In genomic region chr12:60292591-60292990, GRCm38 (mm10) we compare ENCODE assay signal across 18 mouse cellular contexts.
DNase-seq lines count a peak whose midpoint lies in the region; ATAC-seq and TF ChIP-seq lines count a peak whose summit lies in the region.
"Had no signal": no experiment of that assay in that cellular context is flagged by ENCODE, and none has a peak within 500 bp of the region (broad histone marks: within the 10 kb centered on the region; RNA-seq: fewer than 3 reads in every experiment).

No protein-coding gene starts in this region.

- peak overlapping the region; percentile 81 for H3K4me2 ChIP-seq in myocyte (ENCODE audit: low read depth)
- H3K4me2 ChIP-seq in heart, embryonic 12.5 days: no peak overlapping the region
- H3K4me2 ChIP-seq in midbrain, embryonic 14.5 days (ENCODE audit: low read length): no peak overlapping the region
- H3K4me2 ChIP-seq: embryonic facial prominence, embryonic 13.5 days; heart, embryonic 11.5 days; limb, embryonic 13.5 days; midbrain, embryonic 12.5 days had no signal

- H3K9ac ChIP-seq in heart, embryonic 12.5 days: no peak overlapping the region
- no peak overlapping the region for H3K9ac ChIP-seq in midbrain, embryonic 14.5 days (replicated peaks; ENCODE audit: low read length)
- H3K9ac ChIP-seq: embryonic facial prominence, embryonic 13.5 days; limb, embryonic 13.5 days; midbrain, embryonic 12.5 days had no signal

- no peaks in the 10 kb centered on the region for H3K9me3 ChIP-seq in heart, embryonic 12.5 days (replicated peaks)
- no peaks in the 10 kb centered on the region for H3K9me3 ChIP-seq in midbrain, embryonic 14.5 days (ENCODE audit: control insufficient read depth, low read length)
- H3K9me3 ChIP-seq: embryonic facial prominence, embryonic 13.5 days; limb, embryonic 13.5 days; midbrain, embryonic 12.5 days had no signal

- DNase-seq in 3T3-L1 (ENCODE audit: low read depth, low spot score): peak; percentile 81
- DNase-seq in A20 (ENCODE audit: low read depth, low spot score): peak; percentile 38
- DNase-seq in midbrain, embryonic 14.5 days: no peak
- DNase-seq: cerebellum, adult 11-12 months; gastrocnemius, postnatal 25 days; kidney, adult 2 months; kidney, postnatal 36 days; lung, postnatal 14 days; retina, postnatal 1 day; thymus, adult 18-20 months had no signal

- no peaks in the 10 kb centered on the region for H3K27me3 ChIP-seq in myocyte (ENCODE audit: control insufficient read depth, insufficient read depth, insufficient read length)
- no peaks in the 10 kb centered on the region for H3K27me3 ChIP-seq in heart, embryonic 12.5 days (replicated peaks)
- no peaks in the 10 kb centered on the region for H3K27me3 ChIP-seq in midbrain, embryonic 14.5 days (ENCODE audit: control insufficient read depth, insufficient read depth, low read length)
- H3K27me3 ChIP-seq: embryonic facial prominence, embryonic 13.5 days; limb, embryonic 13.5 days; midbrain, embryonic 12.5 days had no signal

- no peaks in the 10 kb centered on the region for H3K79me2 ChIP-seq in myocyte (ENCODE audit: control insufficient read depth, insufficient read depth)

- 0 out of 2 replicates have a peak, but pooled peaks have one; percentile 29 for ATAC-seq in common myeloid progenitor, adult 5-6 weeks (replicated peaks; ENCODE audit: low read depth, poor library complexity, severe bottlenecking)
- ATAC-seq in heart, embryonic 12.5 days (ENCODE audit: insufficient number of reproducible peaks, low FRiP score): no peak
- ATAC-seq in midbrain, embryonic 14.5 days (ENCODE audit: low FRiP score, low TSS enrichment): no peak
- ATAC-seq in CD4-positive, CD25-positive, alpha-beta regulatory T cell, adult 4 months: no peak

- no peak overlapping the region for H3K4me3 ChIP-seq in myocyte
- H3K4me3 ChIP-seq in heart, embryonic 12.5 days: no peak overlapping the region
- H3K4me3 ChIP-seq in midbrain, embryonic 14.5 days (replicated peaks; ENCODE audit: low read depth, low read length): no peak overlapping the region
- H3K4me3 ChIP-seq: embryonic facial prominence, embryonic 13.5 days; limb, embryonic 13.5 days; midbrain, embryonic 12.5 days had no signal

- 67% methylated on average over 2 of the region's 2 CpGs for WGBS in heart, embryonic 12.5 days
- 85% methylated on average over 2 of the region's 2 CpGs for WGBS in midbrain, embryonic 14.5 days

- no peaks in the 10 kb centered on the region for H3K36me3 ChIP-seq in myocyte (ENCODE audit: control insufficient read depth, insufficient read depth)
- no peaks in the 10 kb centered on the region for H3K36me3 ChIP-seq in heart, embryonic 12.5 days
- no peaks in the 10 kb centered on the region for H3K36me3 ChIP-seq in midbrain, embryonic 14.5 days (ENCODE audit: control insufficient read depth, insufficient read depth, low read length)
- H3K36me3 ChIP-seq: embryonic facial prominence, embryonic 13.5 days; limb, embryonic 13.5 days; midbrain, embryonic 12.5 days had no signal

- no peak overlapping the region for H3K27ac ChIP-seq in heart, embryonic 12.5 days (ENCODE audit: poor library complexity, severe bottlenecking)
- no peak overlapping the region for H3K27ac ChIP-seq in midbrain, embryonic 14.5 days (replicated peaks; ENCODE audit: low read depth, low read length)
- H3K27ac ChIP-seq: embryonic facial prominence, embryonic 13.5 days; limb, embryonic 13.5 days; midbrain, embryonic 12.5 days had no signal

- H3K4me1 ChIP-seq in heart, embryonic 12.5 days (replicated peaks): no peaks in the 10 kb centered on the region
- H3K4me1 ChIP-seq in midbrain, embryonic 14.5 days (ENCODE audit: control insufficient read depth, insufficient read depth, low read length): no peaks in the 10 kb centered on the region
- H3K4me1 ChIP-seq: embryonic facial prominence, embryonic 13.5 days; limb, embryonic 13.5 days; midbrain, embryonic 12.5 days had no signal

- no peak overlapping the region for H3ac ChIP-seq in myocyte (ENCODE audit: control insufficient read depth, insufficient read length)

- TF ChIP-seq POLR2A in myocyte (IDR thresholded peaks at IDR 0.05; ENCODE audit: insufficient read length, low read depth): no peak

TF ChIP-seq in myocyte, 11 proteins besides CTCF, POLR2A, EP300 and RAD21:
- TF ChIP-seq POLR2AphosphoS2 (IDR thresholded peaks at IDR 0.05; ENCODE audit: insufficient read length, low read depth) (no peak), TCF3 (IDR thresholded peaks at IDR 0.05; ENCODE audit: insufficient read length, low read depth) (no peak), CEBPB (IDR thresholded peaks at IDR 0.05; ENCODE audit: insufficient read depth, poor library complexity, severe bottlenecking) (peak; percentile 88), TCF12 (IDR thresholded peaks at IDR 0.05; ENCODE audit: insufficient read depth, poor library complexity, severe bottlenecking) (no peak), SRF (IDR thresholded peaks at IDR 0.05; ENCODE audit: control insufficient read depth, insufficient read length, low read depth) (no peak), MYOD1 (IDR thresholded peaks at IDR 0.05; ENCODE audit: control insufficient read depth in 1 of 3, insufficient read length in 2 of 3, low read depth in 2 of 3) (peak in 1 of 3 experiments; percentile 7), E2F4 (IDR thresholded peaks at IDR 0.05; ENCODE audit: insufficient read depth) (no peak), MAX (IDR thresholded peaks at IDR 0.05; ENCODE audit: low read depth) (no peak), USF1 (IDR thresholded peaks at IDR 0.05; ENCODE audit: low read depth) (no peak), REST (IDR thresholded peaks at IDR 0.05; ENCODE audit: insufficient read depth, insufficient read length) (no peak), MYOG (IDR thresholded peaks at IDR 0.05; ENCODE audit: control insufficient read depth in 1 of 3, insufficient read depth in 1 of 3, insufficient read length in 2 of 3, low read depth in 2 of 3) (no peak)
TF ChIP-seq in myocyte: peak in this region for 2.
